Mouse (Mus musculus): ENCODE results near the gene Lair1. TPM values are rescaled to one million over a fixed set of nuclear protein-coding genes. Genes with fewer than 3 reads are reported as not detected.

Gene Lair1
- total and polyA plus RNA-seq, 2 experiments: 3.7 TPM

GRCm38 (mm10) chr7:4082804-4083203, 19.8 kb upstream of the Lair1 start:
- Histone ChIP-seq H3K4me1 (ENCODE audit: control insufficient read depth, insufficient read depth, low read length) (no peaks in the 10 kb centered on the region; the same call in 1 of the 2 replicates), H3K4me3 (ENCODE audit: insufficient read depth, low read depth, low read length) (no peak overlapping the region), H3K79me2 (ENCODE audit: control insufficient read depth, insufficient read depth, low read length) (no peaks in the 10 kb centered on the region), H3K27ac (replicated peaks; ENCODE audit: insufficient read depth, low read depth, low read length) (peak overlapping the region; percentile 21; the same call in 1 of the 2 replicates), H3K9ac (ENCODE audit: low read depth, low read length) (peak overlapping the region; percentile 39; the same call in 1 of the 2 replicates), H3K36me3 (ENCODE audit: control insufficient read depth, insufficient read depth, low read length) (no peaks in the 10 kb centered on the region), H3K27me3 (ENCODE audit: control insufficient read depth, insufficient read depth, low read length) (no peaks in the 10 kb centered on the region)
- WGBS: 1% methylated on average over 2 of the region's 2 CpGs
- DNase-seq (ENCODE audit: extremely low read depth, low read depth, low spot score): peak; percentile 63
- no peak for TF ChIP-seq POLR2A (IDR thresholded peaks at IDR 0.05; ENCODE audit: extremely low read depth, insufficient read depth, low read length)
- no peak for TF ChIP-seq CTCF (IDR thresholded peaks at IDR 0.05; ENCODE audit: low read depth, low read length)

- Histone ChIP-seq H3K4me1 (ENCODE audit: control insufficient read depth, insufficient read depth, low read length) (no peaks in the 10 kb centered on the region; the same call in 1 of the 2 replicates), H3K27me3 (ENCODE audit: control insufficient read depth, insufficient read depth, low read length) (no peaks in the 10 kb centered on the region), H3K27ac (replicated peaks; ENCODE audit: insufficient read depth, low read depth, low read length) (no peak overlapping the region), H3K36me3 (ENCODE audit: control insufficient read depth, insufficient read depth, low read length) (no peaks in the 10 kb centered on the region), H3K9ac (ENCODE audit: low read depth, low read length) (no peak overlapping the region), H3K79me2 (ENCODE audit: control insufficient read depth, insufficient read depth, low read length) (no peaks in the 10 kb centered on the region), H3K4me3 (ENCODE audit: insufficient read depth, low read depth, low read length) (no peak overlapping the region)
- DNase-seq (ENCODE audit: extremely low read depth, low read depth, low spot score): no peak
- TF ChIP-seq POLR2A (IDR thresholded peaks at IDR 0.05; ENCODE audit: extremely low read depth, insufficient read depth, low read length) (no peak), CTCF (IDR thresholded peaks at IDR 0.05; ENCODE audit: low read depth, low read length) (no peak)
These were observed 18.7 kb upstream of the Lair1 start for GRCm38 (mm10) chr7:4081706-4082105.

GRCm38 (mm10) chr7:4080552-4080951, 17.5 kb upstream of the Lair1 start:
- Histone ChIP-seq H3K4me3 (ENCODE audit: insufficient read depth, low read depth, low read length) (no peak overlapping the region), H3K36me3 (ENCODE audit: control insufficient read depth, insufficient read depth, low read length) (no peaks in the 10 kb centered on the region), H3K4me1 (ENCODE audit: control insufficient read depth, insufficient read depth, low read length) (no peaks in the 10 kb centered on the region; the same call in 1 of the 2 replicates), H3K27me3 (ENCODE audit: control insufficient read depth, insufficient read depth, low read length) (no peaks in the 10 kb centered on the region), H3K27ac (replicated peaks; ENCODE audit: insufficient read depth, low read depth, low read length) (no peak overlapping the region), H3K79me2 (ENCODE audit: control insufficient read depth, insufficient read depth, low read length) (no peaks in the 10 kb centered on the region), H3K9ac (ENCODE audit: low read depth, low read length) (no peak overlapping the region)
- WGBS: 84% methylated on average over 4 of the region's 4 CpGs
- TF ChIP-seq CTCF (IDR thresholded peaks at IDR 0.05; ENCODE audit: low read depth, low read length): no peak
- no peak for TF ChIP-seq POLR2A (IDR thresholded peaks at IDR 0.05; ENCODE audit: extremely low read depth, insufficient read depth, low read length)
- DNase-seq (ENCODE audit: extremely low read depth, low read depth, low spot score): peak; percentile 32

- Histone ChIP-seq H3K4me1 (ENCODE audit: control insufficient read depth, insufficient read depth, low read length) (no peaks in the 10 kb centered on the region; the same call in 1 of the 2 replicates), H3K9ac (ENCODE audit: low read depth, low read length) (no peak overlapping the region), H3K36me3 (ENCODE audit: control insufficient read depth, insufficient read depth, low read length) (no peaks in the 10 kb centered on the region), H3K4me3 (ENCODE audit: insufficient read depth, low read depth, low read length) (no peak overlapping the region), H3K79me2 (ENCODE audit: control insufficient read depth, insufficient read depth, low read length) (no peaks in the 10 kb centered on the region), H3K27me3 (ENCODE audit: control insufficient read depth, insufficient read depth, low read length) (no peaks in the 10 kb centered on the region), H3K27ac (replicated peaks; ENCODE audit: insufficient read depth, low read depth, low read length) (no peak overlapping the region)
- TF ChIP-seq CTCF (IDR thresholded peaks at IDR 0.05; ENCODE audit: low read depth, low read length) (no peak), POLR2A (IDR thresholded peaks at IDR 0.05; ENCODE audit: extremely low read depth, insufficient read depth, low read length) (no peak)
- WGBS: 84% methylated on average over 7 of the region's 7 CpGs
- no peak for DNase-seq (ENCODE audit: extremely low read depth, low read depth, low spot score)
These were observed 16.5 kb upstream of the Lair1 start for GRCm38 (mm10) chr7:4079511-4079910.

GRCm38 (mm10) chr7:4073144-4073543, 10.1 kb upstream of the Lair1 start:
- TF ChIP-seq POLR2A (IDR thresholded peaks at IDR 0.05; ENCODE audit: extremely low read depth, insufficient read depth, low read length): no peak
- no peak for TF ChIP-seq CTCF (IDR thresholded peaks at IDR 0.05; ENCODE audit: low read depth, low read length)
- Histone ChIP-seq H3K27ac (replicated peaks; ENCODE audit: insufficient read depth, low read depth, low read length) (no peak overlapping the region), H3K4me1 (ENCODE audit: control insufficient read depth, insufficient read depth, low read length) (no peaks in the 10 kb centered on the region), H3K36me3 (ENCODE audit: control insufficient read depth, insufficient read depth, low read length) (no peaks in the 10 kb centered on the region), H3K27me3 (ENCODE audit: control insufficient read depth, insufficient read depth, low read length) (no peaks in the 10 kb centered on the region), H3K4me3 (ENCODE audit: insufficient read depth, low read depth, low read length) (no peak overlapping the region), H3K9ac (ENCODE audit: low read depth, low read length) (no peak overlapping the region), H3K79me2 (ENCODE audit: control insufficient read depth, insufficient read depth, low read length) (no peaks in the 10 kb centered on the region)
- peak; percentile 15 for DNase-seq (ENCODE audit: extremely low read depth, low read depth, low spot score)
- WGBS: 60% methylated on average over 3 of the region's 3 CpGs

- TF ChIP-seq POLR2A (IDR thresholded peaks at IDR 0.05; ENCODE audit: extremely low read depth, insufficient read depth, low read length): no peak
- TF ChIP-seq CTCF (IDR thresholded peaks at IDR 0.05; ENCODE audit: low read depth, low read length): no peak
- H3K9ac ChIP-seq (ENCODE audit: low read depth, low read length): no peak overlapping the region
- no peak overlapping the region for H3K4me3 ChIP-seq (ENCODE audit: insufficient read depth, low read depth, low read length)
- no peaks in the 10 kb centered on the region for H3K36me3 ChIP-seq (ENCODE audit: control insufficient read depth, insufficient read depth, low read length)
- H3K27me3 ChIP-seq (ENCODE audit: control insufficient read depth, insufficient read depth, low read length): no peaks in the 10 kb centered on the region
- H3K79me2 ChIP-seq (ENCODE audit: control insufficient read depth, insufficient read depth, low read length): no peaks in the 10 kb centered on the region
- H3K4me1 ChIP-seq (ENCODE audit: control insufficient read depth, insufficient read depth, low read length): no peaks in the 10 kb centered on the region
- DNase-seq (ENCODE audit: extremely low read depth, low read depth, low spot score): peak; percentile 22
- WGBS: 80% methylated on average over 6 of the region's 6 CpGs
- no peak overlapping the region for H3K27ac ChIP-seq (replicated peaks; ENCODE audit: insufficient read depth, low read depth, low read length)
These were observed 8.1 kb upstream of the Lair1 start for GRCm38 (mm10) chr7:4071066-4071465.

All from liver, adult 2 months (tissue).